In genomic region chr11:20326328-20326995, GRCm38 (mm10) we compare ENCODE assay signal across 12 mouse cellular contexts. TPM values are rescaled to one million over a fixed set of nuclear protein-coding genes. Genes with fewer than 3 reads are reported as not detected.
DNase-seq lines count a peak whose midpoint lies in the region; ATAC-seq and TF ChIP-seq lines count a peak whose summit lies in the region.
"Had no signal": no experiment of that assay in that cellular context is flagged by ENCODE, and none has a peak within 500 bp of the region (broad histone marks: within the 10 kb centered on the region; RNA-seq: fewer than 3 reads in every experiment).

No protein-coding gene starts in this region.

- no peaks in the 10 kb centered on the region for H3K36me3 ChIP-seq in forebrain, embryonic 12.5 days (replicated peaks)
- no peaks in the 10 kb centered on the region for H3K36me3 ChIP-seq in forebrain, embryonic 13.5 days (ENCODE audit: poor library complexity, severe bottlenecking)
- no peaks in the 10 kb centered on the region for H3K36me3 ChIP-seq in hindbrain, embryonic 10.5 days
- H3K36me3 ChIP-seq in hindbrain, embryonic 11.5 days (ENCODE audit: control insufficient read depth, insufficient read depth, low read length): no peaks in the 10 kb centered on the region
- H3K36me3 ChIP-seq in midbrain, embryonic 10.5 days: no peaks in the 10 kb centered on the region
- no peaks in the 10 kb centered on the region for H3K36me3 ChIP-seq in midbrain, embryonic 15.5 days (replicated peaks)
- no peaks in the 10 kb centered on the region for H3K36me3 ChIP-seq in stomach, postnatal 0 days (ENCODE audit: control insufficient read depth, insufficient read depth, low read length)
- H3K36me3 ChIP-seq: embryonic facial prominence, embryonic 12.5 days had no signal

- no peak for TF ChIP-seq EP300 in stomach, postnatal 0 days (optimal IDR thresholded peaks at IDR 0.05)

- no peak overlapping the region for H3K9ac ChIP-seq in forebrain, embryonic 12.5 days
- no peak overlapping the region for H3K9ac ChIP-seq in forebrain, embryonic 13.5 days
- no peak overlapping the region for H3K9ac ChIP-seq in hindbrain, embryonic 11.5 days (ENCODE audit: low read depth, low read length)
- H3K9ac ChIP-seq in midbrain, embryonic 15.5 days: no peak overlapping the region
- no peak overlapping the region for H3K9ac ChIP-seq in stomach, postnatal 0 days (ENCODE audit: low read length)
- H3K9ac ChIP-seq: embryonic facial prominence, embryonic 12.5 days had no signal

- 0 out of 2 replicates have a peak overlapping the region, but pooled peaks have one; percentile 22 for H3K27ac ChIP-seq in forebrain, embryonic 12.5 days
- no peak overlapping the region for H3K27ac ChIP-seq in forebrain, embryonic 13.5 days
- H3K27ac ChIP-seq in hindbrain, embryonic 10.5 days: 0 out of 2 replicates have a peak overlapping the region, but pooled peaks have one; percentile 23
- no peak overlapping the region for H3K27ac ChIP-seq in hindbrain, embryonic 11.5 days (ENCODE audit: low read depth, low read length)
- peak overlapping the region; percentile 52; the same call in 1 of the 2 replicates for H3K27ac ChIP-seq in midbrain, embryonic 10.5 days (replicated peaks)
- no peak overlapping the region for H3K27ac ChIP-seq in midbrain, embryonic 15.5 days
- peak overlapping the region; percentile 58 for H3K27ac ChIP-seq in stomach, postnatal 0 days (replicated peaks)
- H3K27ac ChIP-seq: embryonic facial prominence, embryonic 12.5 days had no signal

- H3K9me3 ChIP-seq in forebrain, embryonic 12.5 days: no peaks in the 10 kb centered on the region
- H3K9me3 ChIP-seq in forebrain, embryonic 13.5 days (replicated peaks): no peaks in the 10 kb centered on the region
- no peaks in the 10 kb centered on the region for H3K9me3 ChIP-seq in hindbrain, embryonic 10.5 days
- H3K9me3 ChIP-seq in hindbrain, embryonic 11.5 days (ENCODE audit: control insufficient read depth, low read length): no peaks in the 10 kb centered on the region
- H3K9me3 ChIP-seq in midbrain, embryonic 10.5 days (replicated peaks): no peaks in the 10 kb centered on the region
- H3K9me3 ChIP-seq in midbrain, embryonic 15.5 days: no peaks in the 10 kb centered on the region
- no peaks in the 10 kb centered on the region for H3K9me3 ChIP-seq in stomach, postnatal 0 days (ENCODE audit: control insufficient read depth, low read length)
- H3K9me3 ChIP-seq: embryonic facial prominence, embryonic 12.5 days; megakaryocyte, embryonic 14.5 days had no signal

- TF ChIP-seq CTCF in stomach, postnatal 0 days (IDR thresholded peaks at IDR 0.05; ENCODE audit: low read depth): no peak

- H3K4me3 ChIP-seq in forebrain, embryonic 12.5 days (replicated peaks): no peak overlapping the region
- no peak overlapping the region for H3K4me3 ChIP-seq in forebrain, embryonic 13.5 days
- H3K4me3 ChIP-seq in hindbrain, embryonic 10.5 days: no peak overlapping the region
- H3K4me3 ChIP-seq in hindbrain, embryonic 11.5 days (ENCODE audit: low read depth, low read length): no peak overlapping the region
- H3K4me3 ChIP-seq in midbrain, embryonic 10.5 days: no peak overlapping the region
- no peak overlapping the region for H3K4me3 ChIP-seq in midbrain, embryonic 15.5 days
- H3K4me3 ChIP-seq in stomach, postnatal 0 days (ENCODE audit: low read depth, low read length): no peak overlapping the region
- H3K4me3 ChIP-seq: embryonic facial prominence, embryonic 12.5 days; megakaryocyte, embryonic 14.5 days had no signal

- no peak for ATAC-seq in forebrain, embryonic 12.5 days (ENCODE audit: low FRiP score)
- ATAC-seq in forebrain, embryonic 13.5 days: no peak
- ATAC-seq in hindbrain, embryonic 11.5 days (ENCODE audit: low FRiP score): no peak
- ATAC-seq in midbrain, embryonic 15.5 days (replicated peaks): no peak
- ATAC-seq in stomach, postnatal 0 days (ENCODE audit: low FRiP score, low TSS enrichment): no peak

- no peaks in the 10 kb centered on the region for H3K27me3 ChIP-seq in forebrain, embryonic 12.5 days
- no peaks in the 10 kb centered on the region for H3K27me3 ChIP-seq in forebrain, embryonic 13.5 days
- no peaks in the 10 kb centered on the region for H3K27me3 ChIP-seq in hindbrain, embryonic 10.5 days (ENCODE audit: insufficient read depth, poor library complexity, severe bottlenecking)
- no peaks in the 10 kb centered on the region for H3K27me3 ChIP-seq in hindbrain, embryonic 11.5 days (ENCODE audit: control insufficient read depth, insufficient read depth, low read length)
- no peaks in the 10 kb centered on the region for H3K27me3 ChIP-seq in midbrain, embryonic 10.5 days (ENCODE audit: low read depth, poor library complexity, severe bottlenecking)
- no peaks in the 10 kb centered on the region for H3K27me3 ChIP-seq in midbrain, embryonic 15.5 days (replicated peaks)
- H3K27me3 ChIP-seq in stomach, postnatal 0 days (ENCODE audit: control insufficient read depth, insufficient read depth, low read length): no peaks in the 10 kb centered on the region
- H3K27me3 ChIP-seq: embryonic facial prominence, embryonic 12.5 days; megakaryocyte, embryonic 14.5 days had no signal

- no peak overlapping the region for H3K4me2 ChIP-seq in forebrain, embryonic 12.5 days
- no peak overlapping the region for H3K4me2 ChIP-seq in forebrain, embryonic 13.5 days
- H3K4me2 ChIP-seq in hindbrain, embryonic 11.5 days (replicated peaks; ENCODE audit: low read depth, low read length): no peak overlapping the region
- no peak overlapping the region for H3K4me2 ChIP-seq in midbrain, embryonic 15.5 days
- H3K4me2 ChIP-seq in stomach, postnatal 0 days (replicated peaks; ENCODE audit: low read depth): no peak overlapping the region
- H3K4me2 ChIP-seq: embryonic facial prominence, embryonic 12.5 days had no signal

- DNase-seq in hindbrain, embryonic 10.5 days (ENCODE audit: low spot score): no peak
- no peak for DNase-seq in hindbrain, embryonic 11.5 days (ENCODE audit: low spot score)
- no peak for DNase-seq in midbrain, embryonic 10.5 days (ENCODE audit: low spot score)
- no peak for DNase-seq in stomach, postnatal 0 days (ENCODE audit: low spot score)
- DNase-seq in cerebellum, postnatal 36 days: no peak
- DNase-seq: cerebellum, adult 11 months; thymus, postnatal 25 days had no signal

- peaks cover 22% of the 10 kb centered on the region for H3K4me1 ChIP-seq in forebrain, embryonic 12.5 days
- peaks cover 37% of the 10 kb centered on the region for H3K4me1 ChIP-seq in forebrain, embryonic 13.5 days
- peaks cover 22% of the 10 kb centered on the region for H3K4me1 ChIP-seq in hindbrain, embryonic 10.5 days (replicated peaks)
- H3K4me1 ChIP-seq in hindbrain, embryonic 11.5 days (replicated peaks; ENCODE audit: control insufficient read depth, insufficient read depth, low read length): no peaks in the 10 kb centered on the region
- H3K4me1 ChIP-seq in midbrain, embryonic 10.5 days: peaks cover 34% of the 10 kb centered on the region
- H3K4me1 ChIP-seq in midbrain, embryonic 15.5 days: peaks cover 30% of the 10 kb centered on the region
- H3K4me1 ChIP-seq in stomach, postnatal 0 days (replicated peaks; ENCODE audit: control insufficient read depth, insufficient read depth): 0 out of 2 replicates have a peak, but pooled peaks cover 2% of the 10 kb centered on the region

- WGBS in forebrain, embryonic 12.5 days: 67% methylated on average over 11 of the region's 11 CpGs
- WGBS in forebrain, embryonic 13.5 days: 60% methylated on average over 11 of the region's 11 CpGs
- 86% methylated on average over 11 of the region's 11 CpGs for WGBS in hindbrain, embryonic 10.5 days
- WGBS in hindbrain, embryonic 11.5 days: 83% methylated on average over 11 of the region's 11 CpGs
- 80% methylated on average over 11 of the region's 11 CpGs for WGBS in midbrain, embryonic 10.5 days
- WGBS in midbrain, embryonic 15.5 days: 60% methylated on average over 11 of the region's 11 CpGs
- 53% methylated on average over 11 of the region's 11 CpGs for WGBS in stomach, postnatal 0 days

RNA-seq across cellular contexts. Expression of gene Slc1a4, which starts 6.1 kb away (rescaled TPM):
- 24.7 and 29.1 TPM in 2 replicates for polyA plus RNA-seq in forebrain, embryonic 12.5 days (2016; fragmentation: Nextera tagmentation; extraction: Ambion mirVana)
- 26.0 and 30.2 TPM in 2 replicates for polyA plus RNA-seq in forebrain, embryonic 13.5 days (2015; fragmentation: Nextera tagmentation; extraction: Ambion mirVana)
- 15.3 and 15.7 TPM in 2 replicates for polyA plus RNA-seq in hindbrain, embryonic 10.5 days (2016; fragmentation: Nextera tagmentation; extraction: Ambion mirVana)
- 19.3 and 19.4 TPM in 2 replicates for polyA plus RNA-seq in hindbrain, embryonic 11.5 days (2014; fragmentation: Nextera tagmentation; extraction: Ambion mirVana)
- polyA plus RNA-seq in midbrain, embryonic 10.5 days (2016; fragmentation: Nextera tagmentation; extraction: Ambion mirVana): 14.8 and 19.4 TPM in 2 replicates
- 60.0 and 61.7 TPM in 2 replicates for polyA plus RNA-seq in midbrain, embryonic 15.5 days (2015; fragmentation: Nextera tagmentation; extraction: Ambion mirVana)
- 7.2 and 8.7 TPM in 2 replicates for polyA plus RNA-seq in stomach, postnatal 0 days (2015; fragmentation: Nextera tagmentation; extraction: Ambion mirVana)

Comparison
In these comparisons a context has a peak if more than half of its experiments do, and no peak if none do; other contexts are left out.
1. H3K27ac ChIP-seq: peak in forebrain, embryonic 12.5 days (single experiment), hindbrain, embryonic 10.5 days (single experiment), midbrain, embryonic 10.5 days (single experiment) and stomach, postnatal 0 days (single experiment); none in forebrain, embryonic 13.5 days (single experiment), hindbrain, embryonic 11.5 days (single experiment) and midbrain, embryonic 15.5 days (single experiment).